Mouse (Mus musculus): Measurements from ENCODE around the gene Nhej1.
A peak's percentile ranks its signal among the peaks of the same experiment; 100 is the strongest.

Nhej1 gene

DNA sequence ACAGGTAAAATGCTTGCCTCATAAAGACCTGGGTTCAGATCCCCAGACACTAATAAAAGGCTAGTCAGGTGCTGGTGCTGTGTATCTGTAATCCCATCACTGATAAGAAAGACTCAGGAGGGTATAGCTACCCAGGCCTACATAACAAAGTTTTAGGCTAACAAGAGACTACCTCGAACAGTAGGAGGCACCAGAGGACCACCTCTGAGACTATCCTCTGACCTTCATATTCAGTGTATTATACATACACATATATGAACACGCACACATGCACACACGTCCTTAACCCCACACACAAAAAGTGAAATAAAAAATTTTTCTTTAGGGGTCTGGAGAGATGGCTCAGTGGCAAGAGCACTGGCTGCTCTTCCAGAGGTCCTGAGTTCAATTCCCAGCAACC, 2.8 kb downstream of the Nhej1 start:
- DNase-seq: no peak

DNA sequence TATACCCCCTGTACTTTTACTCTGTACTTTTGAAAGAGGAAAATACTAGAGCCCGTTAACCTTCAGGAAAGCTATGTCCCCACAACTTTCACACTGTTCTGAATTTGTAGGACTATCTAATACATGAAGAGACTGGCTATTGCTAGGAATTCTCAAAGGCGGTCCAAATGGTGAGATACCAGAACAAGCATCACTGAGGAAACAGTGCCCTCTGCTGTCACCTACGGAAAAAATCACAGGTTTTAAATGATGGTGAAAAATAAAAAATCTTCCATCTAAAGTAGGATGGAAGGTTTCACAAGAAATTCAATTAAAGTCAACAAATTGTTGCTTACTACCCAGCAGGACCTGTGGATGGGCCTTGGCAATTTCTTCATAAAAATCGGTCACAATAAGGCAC, 72.9 kb downstream of the Nhej1 start:
- no peak for DNase-seq

DNA sequence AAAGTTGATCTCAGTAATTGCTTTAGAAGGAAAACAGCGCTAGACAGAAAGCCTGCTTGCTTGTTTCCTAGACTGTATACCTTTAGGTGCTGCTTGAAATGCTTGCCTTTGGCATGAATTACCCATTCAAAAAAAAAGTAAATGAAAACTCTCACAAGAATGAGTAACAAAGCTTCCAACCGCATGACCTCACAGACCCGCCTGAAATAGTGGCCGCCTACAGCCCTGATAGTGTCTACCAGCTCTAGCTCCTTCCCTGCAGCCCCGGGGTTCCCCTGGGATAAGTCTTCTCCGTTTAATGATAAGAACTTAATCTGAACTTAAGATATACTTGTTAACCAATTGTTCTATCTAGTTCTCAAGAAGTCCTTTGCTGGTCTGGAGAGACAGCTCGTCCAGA, 73.6 kb downstream of the Nhej1 start:
- DNase-seq: no peak

GRCm38 (mm10) chr1:75048571-75048970, 76.4 kb downstream of the Nhej1 start:
- no peak for DNase-seq

- no peak for DNase-seq
Observed at GRCm38 (mm10) chr1:75048041-75048440, 77.0 kb downstream of the Nhej1 start.

GRCm38 (mm10) chr1:75040429-75040828, 84.6 kb downstream of the Nhej1 start:
- DNase-seq: no peak

GRCm38 (mm10) chr1:75032041-75032440, 93.0 kb downstream of the Nhej1 start:
- no peak for DNase-seq

DNA sequence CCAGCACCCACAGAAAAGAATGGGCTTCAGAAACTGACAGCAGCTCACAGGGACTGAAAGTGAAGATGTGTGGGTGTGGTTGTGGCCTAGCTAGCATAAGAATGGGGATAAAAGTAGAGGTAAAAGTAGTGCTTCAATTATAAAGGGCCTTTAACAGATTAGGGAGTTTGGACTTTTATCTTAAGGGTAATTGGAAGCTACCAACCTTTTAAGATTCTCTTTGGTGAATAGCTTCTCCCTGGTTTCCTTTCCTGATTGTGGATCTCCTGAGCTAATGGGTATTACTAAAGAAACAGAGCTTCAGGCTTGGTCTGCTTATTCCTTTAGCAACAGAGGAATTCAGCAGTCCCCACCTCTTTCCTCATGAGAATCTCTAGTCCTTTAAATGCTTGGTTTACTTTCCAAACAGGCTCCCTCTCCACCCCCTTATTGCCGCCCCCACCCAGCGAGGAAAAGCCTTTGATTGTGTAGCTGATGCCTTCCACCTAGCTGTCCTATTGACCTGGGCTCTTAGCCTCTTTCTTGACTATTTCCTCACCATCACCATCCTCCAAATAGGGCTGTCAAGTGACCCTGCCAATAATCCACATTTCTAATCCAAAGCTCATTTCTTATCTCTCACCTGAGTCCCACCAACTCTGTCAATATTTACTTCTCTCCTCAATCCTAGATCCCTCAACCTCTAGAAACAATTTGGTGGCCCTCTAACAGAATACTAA, 97.8 kb downstream of the Nhej1 start:
- no peak for DNase-seq

DNA sequence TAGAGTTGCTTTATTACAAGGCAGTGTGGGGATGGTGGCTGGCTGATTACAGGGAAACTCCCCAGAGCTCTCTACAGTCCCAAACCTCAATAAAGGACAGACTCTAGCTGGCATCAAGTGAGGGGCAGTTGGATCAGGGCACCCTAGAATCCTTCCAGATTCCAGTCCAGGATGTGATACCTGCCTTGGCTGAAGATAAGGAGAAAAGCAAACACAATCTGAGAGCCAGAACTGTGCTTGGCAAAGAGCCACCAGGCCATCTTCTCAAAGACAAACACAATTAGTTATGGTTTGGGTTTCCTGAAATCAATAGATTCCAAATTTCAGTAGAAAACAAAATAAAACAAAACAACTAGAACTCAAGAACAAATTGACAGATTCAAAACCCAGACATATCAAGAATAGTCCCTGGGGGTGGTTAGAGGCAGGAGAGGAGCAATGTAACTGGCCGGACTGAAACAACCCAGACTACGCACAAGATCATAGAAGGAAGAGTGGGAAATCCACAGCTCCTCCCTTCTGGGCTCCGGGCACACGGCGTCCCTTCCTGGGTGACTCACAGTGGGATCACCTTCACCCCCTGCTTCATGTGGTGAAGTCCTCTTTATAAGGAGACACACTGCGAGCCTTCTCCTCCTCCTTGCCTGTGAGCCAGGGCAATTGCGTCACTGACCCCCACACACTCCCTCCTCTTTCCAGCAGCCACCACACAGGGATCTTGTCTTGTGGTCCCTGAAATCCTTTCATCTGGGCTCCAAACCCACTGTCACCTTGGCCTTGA, 100.4 kb downstream of the Nhej1 start:
- DNase-seq: peak; percentile 14 to 23

DNA sequence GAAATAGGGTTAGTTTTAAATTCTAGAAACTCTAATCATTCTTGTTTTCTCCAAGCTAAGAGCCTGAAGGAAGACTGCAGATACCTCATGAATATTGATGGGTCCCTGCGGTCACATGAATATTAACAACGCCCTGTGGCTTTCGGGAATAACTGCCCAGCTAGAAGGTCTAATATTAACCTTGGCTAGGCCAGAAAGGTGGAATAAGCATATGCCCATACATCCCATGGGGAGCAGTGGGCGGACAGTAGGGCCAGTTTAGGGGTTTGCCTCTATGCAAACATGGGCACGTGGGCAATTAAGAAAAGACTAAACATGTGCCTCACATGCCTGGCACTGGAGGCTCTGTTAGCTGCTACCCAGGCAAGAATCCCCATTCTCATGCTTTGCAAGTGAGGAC, 102.8 kb downstream of the Nhej1 start:
- DNase-seq: no peak

GRCm38 (mm10) chr1:75016846-75017245, 108.2 kb downstream of the Nhej1 start:
- DNase-seq: peak; percentile 71 to 78

GRCm38 (mm10) chr1:75015551-75016265, 109.3 kb downstream of the Nhej1 start:
- DNase-seq: peak; percentile 27 to 31

DNA sequence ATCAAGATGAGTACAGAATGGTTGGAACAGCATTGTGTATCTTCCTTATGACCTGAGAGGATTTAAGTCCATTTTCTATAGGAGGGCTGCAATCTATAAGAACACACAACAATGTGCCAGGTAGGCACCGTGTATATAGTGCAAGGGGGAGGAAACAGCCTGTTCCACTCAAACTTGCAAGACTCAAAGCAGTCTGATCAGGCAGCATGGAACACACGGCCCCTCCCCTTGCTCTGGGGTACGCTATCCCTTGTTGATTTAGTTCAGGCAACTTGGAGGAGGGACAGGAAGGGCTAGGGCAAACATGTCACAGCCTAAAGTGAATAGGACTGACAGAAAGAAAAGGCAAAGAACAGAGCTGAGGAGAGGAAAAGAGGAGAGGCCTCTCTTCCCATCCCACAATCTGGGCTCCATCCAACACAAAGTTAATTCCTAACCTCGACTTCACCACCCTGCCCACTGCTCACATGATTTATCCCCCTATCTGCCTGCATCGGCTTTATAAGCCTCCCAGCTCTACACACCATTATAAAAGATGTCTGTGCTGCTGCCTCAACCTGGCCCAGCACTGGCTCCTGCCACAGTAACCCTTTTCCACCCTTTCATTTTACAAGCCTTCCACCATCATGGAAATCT, 110.7 kb downstream of the Nhej1 start:
- DNase-seq: no peak

- no peak for DNase-seq
Observed at GRCm38 (mm10) chr1:75010817-75011216, 114.2 kb downstream of the Nhej1 start.

GRCm38 (mm10) chr1:75010203-75010602, 114.8 kb downstream of the Nhej1 start:
- DNase-seq: no peak

GRCm38 (mm10) chr1:75006016-75006415, 119.0 kb downstream of the Nhej1 start:
- no peak for DNase-seq

- no peak for DNase-seq
Observed at GRCm38 (mm10) chr1:75001183-75001582, 123.8 kb downstream of the Nhej1 start.

GRCm38 (mm10) chr1:75000496-75000895, 124.5 kb downstream of the Nhej1 start:
- peak; percentile 17 to 53 for DNase-seq

GRCm38 (mm10) chr1:74999173-74999572, 125.8 kb downstream of the Nhej1 start:
- no peak for DNase-seq

GRCm38 (mm10) chr1:74997231-74997630, 127.8 kb downstream of the Nhej1 start:
- no peak for DNase-seq

DNA sequence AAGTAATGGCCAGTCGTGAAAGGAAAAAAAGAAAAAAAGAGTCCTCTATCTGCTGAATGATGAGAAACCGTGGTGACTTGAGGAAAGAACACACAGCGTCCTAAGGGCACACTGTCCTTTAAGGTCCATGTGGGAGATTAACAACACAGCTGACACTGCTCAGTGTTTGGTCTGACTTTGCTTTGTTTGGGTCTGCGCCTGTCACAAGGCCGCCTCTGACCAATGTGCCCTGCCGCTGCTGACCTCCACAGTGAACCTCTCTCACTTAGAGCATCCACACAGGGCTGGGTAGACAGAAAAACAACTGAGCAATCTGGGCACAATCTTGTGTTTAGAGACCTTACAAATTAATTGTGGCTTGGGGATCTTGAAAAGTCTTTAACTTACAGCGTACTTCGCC, 148.0 kb downstream of the Nhej1 start:
- DNase-seq: no peak

- peak in 1 of 2 experiments; percentile 24 for DNase-seq
Observed at GRCm38 (mm10) chr1:74975936-74976335, 149.1 kb downstream of the Nhej1 start.

DNA sequence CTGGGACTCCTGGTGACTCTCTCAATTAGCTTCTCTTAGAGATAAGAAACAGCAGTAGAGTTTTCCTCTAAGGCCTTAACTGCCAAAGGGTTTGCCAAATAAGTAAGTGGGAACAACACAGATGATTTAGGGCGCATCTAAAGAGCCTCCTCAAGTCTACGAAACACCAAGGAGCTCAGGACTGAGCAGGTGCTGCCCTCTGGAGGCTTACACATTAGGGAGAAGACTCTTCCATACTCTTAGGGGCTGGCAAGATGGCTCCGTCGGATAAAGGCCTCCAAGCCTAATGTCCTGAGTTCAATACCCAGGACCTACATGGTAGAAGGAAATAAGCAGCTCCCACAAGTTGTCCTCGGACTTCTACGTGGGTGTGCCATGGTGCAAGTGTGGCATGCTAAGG, 151.4 kb downstream of the Nhej1 start:
- no peak for DNase-seq

Measured in lung, adult 18-20 months (tissue).